ENCODE assay signal across 18 mouse cellular contexts in the genomic region with DNA sequence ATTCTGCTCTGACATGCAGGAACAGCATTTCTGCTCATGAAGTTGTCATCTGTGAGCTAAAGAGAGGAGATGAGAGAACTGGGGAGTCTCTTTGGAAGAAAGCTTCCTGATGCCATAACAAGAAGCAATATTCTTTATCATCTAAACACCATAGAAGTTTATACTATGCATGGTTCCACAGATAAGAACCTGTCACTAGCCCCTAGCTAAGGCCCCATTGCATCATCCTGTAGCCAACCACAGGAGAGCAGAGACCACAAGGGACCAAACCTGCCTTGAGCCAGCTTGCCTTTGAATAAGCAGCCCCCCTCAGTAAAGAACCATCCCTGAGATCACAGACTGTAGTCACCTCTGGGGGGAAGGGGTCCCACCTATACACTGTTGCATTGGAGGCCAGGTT.
"Had no signal": no experiment of that assay in that cellular context is flagged by ENCODE, and none has a peak within 500 bp of the region (broad histone marks: within the 10 kb centered on the region; RNA-seq: fewer than 3 reads in every experiment).

No protein-coding gene starts in this region.

- H3K4me1 ChIP-seq: lung, embryonic 15.5 days; midbrain, embryonic 12.5 days; stomach, embryonic 15.5 days had no signal

- DNase-seq: lung, adult 18-20 months; lung, postnatal 14 days; lung, postnatal 4 days; midbrain, embryonic 14.5 days; right cerebral cortex, postnatal 14 days; thymus, adult 2 months; thymus, postnatal 25 days; thymus, postnatal 4 days had no signal

- H3K27ac ChIP-seq: lung, embryonic 15.5 days; midbrain, embryonic 10.5 days; midbrain, embryonic 12.5 days; neural tube, embryonic 13.5 days; neural tube, embryonic 15.5 days; stomach, embryonic 15.5 days; stomach, postnatal 0 days had no signal

- H3K4me3 ChIP-seq: lung, embryonic 15.5 days; midbrain, embryonic 10.5 days; midbrain, embryonic 12.5 days; myocyte; neural tube, embryonic 13.5 days; neural tube, embryonic 15.5 days; stomach, embryonic 15.5 days had no signal

- H3K9ac ChIP-seq: lung, embryonic 15.5 days; midbrain, embryonic 12.5 days; neural tube, embryonic 13.5 days; neural tube, embryonic 15.5 days; stomach, embryonic 15.5 days had no signal

- H3K36me3 ChIP-seq: lung, embryonic 15.5 days; midbrain, embryonic 10.5 days; midbrain, embryonic 12.5 days; neural tube, embryonic 13.5 days; neural tube, embryonic 15.5 days; stomach, embryonic 15.5 days had no signal

- H3K9me3 ChIP-seq: lung, embryonic 15.5 days; midbrain, embryonic 10.5 days; midbrain, embryonic 12.5 days; neural tube, embryonic 13.5 days; neural tube, embryonic 15.5 days; stomach, embryonic 15.5 days had no signal

- ATAC-seq: lung, postnatal 0 days; midbrain, embryonic 16.5 days had no signal

- H3K4me2 ChIP-seq: lung, embryonic 15.5 days; midbrain, embryonic 12.5 days; neural tube, embryonic 13.5 days; neural tube, embryonic 15.5 days; stomach, embryonic 15.5 days had no signal

- H3K27me3 ChIP-seq: lung, embryonic 15.5 days; stomach, embryonic 15.5 days had no signal
